Mouse (Mus musculus) liver, embryonic 14.5 days (tissue): ENCODE results near the gene Rab15.

Experiments used
- CTCF ChIP-seq: IDR thresholded peaks from 2 replicates; pipeline ENCODE4 v1.5.1; 2016; ENCODE audit warnings: antibody characterized with exemption, low read depth, control low read depth
- EP300 ChIP-seq: IDR thresholded peaks from 2 replicates; pipeline ENCODE4 v1.6.1; 2016; ENCODE audit warnings: antibody characterized with exemption, low read depth

DNA sequence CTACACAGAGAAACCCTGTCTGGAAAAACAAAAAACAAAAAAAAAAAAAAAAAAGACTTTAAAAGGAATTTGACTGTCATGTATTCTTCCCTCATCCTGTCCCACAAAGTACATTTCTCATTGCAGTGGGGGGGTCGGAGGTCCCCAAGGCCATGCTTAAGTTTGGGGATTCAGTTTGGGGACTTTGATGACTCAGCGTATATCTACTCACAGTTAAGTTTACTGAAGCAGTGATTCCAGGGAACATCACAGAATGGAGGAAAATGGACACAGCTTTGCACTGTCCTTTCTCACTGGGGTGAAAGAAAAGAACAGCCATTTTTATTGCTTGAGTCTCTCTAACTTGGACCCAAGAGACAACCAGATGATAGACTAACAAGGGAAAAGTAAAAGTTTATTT is 29.7 kb upstream of the Rab15 start:
- no peak for TF ChIP-seq CTCF
- TF ChIP-seq EP300: no peak
